Mouse (Mus musculus): Measurements from ENCODE around the gene Erfe.
A peak's percentile ranks its signal among the peaks of the same experiment; 100 is the strongest.

Gene Erfe

DNA sequence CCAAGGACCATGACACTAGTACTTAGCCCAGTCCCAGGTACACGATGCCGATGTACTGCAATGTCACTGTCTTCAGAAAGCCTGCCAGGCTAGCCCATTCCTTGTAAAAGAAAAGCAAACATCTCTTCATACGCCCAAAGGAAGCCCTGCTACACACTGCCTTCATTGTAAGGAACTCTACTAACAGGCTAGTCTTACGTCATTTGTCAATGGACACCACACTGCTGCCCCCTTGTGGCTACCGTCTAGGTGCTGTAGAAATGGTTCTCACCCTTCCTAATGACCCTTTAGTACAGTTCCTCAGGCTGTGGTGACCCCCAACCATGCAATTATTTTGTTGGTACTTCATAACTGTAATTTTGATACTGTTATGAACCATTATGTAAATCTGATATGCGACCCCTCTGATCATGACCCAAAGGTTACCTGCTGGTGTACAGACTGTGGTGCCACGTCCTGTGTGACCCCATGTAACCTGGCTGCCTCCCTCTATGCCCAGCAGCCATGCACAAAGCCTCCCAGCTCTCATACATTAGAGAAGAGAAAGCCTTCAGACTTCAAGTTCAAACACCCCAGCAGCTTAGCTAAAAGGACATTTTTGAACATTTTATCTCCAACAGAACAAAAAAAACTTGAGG lies 14.3 kb downstream of the Erfe start:
- DNase-seq = peak; percentile 51

DNA sequence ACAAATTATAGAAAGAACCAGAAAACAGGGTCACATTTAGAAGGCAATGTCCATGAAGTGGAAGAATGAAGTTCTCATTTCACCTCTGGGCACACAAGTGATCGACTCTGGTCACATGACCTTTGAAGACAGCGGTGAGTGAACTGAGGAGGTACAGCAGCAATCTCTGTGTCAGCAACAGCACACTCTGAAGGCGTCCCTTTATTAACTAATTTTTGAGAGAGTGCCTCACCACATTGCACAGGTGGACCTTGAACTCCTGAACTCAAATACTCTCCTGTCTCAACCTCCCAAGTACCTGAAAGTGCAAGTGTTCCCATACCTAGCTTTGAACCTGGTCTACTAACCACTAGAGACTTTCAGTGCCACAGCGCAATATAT lies 14.9 kb downstream of the Erfe start:
- no peak for DNase-seq

DNA sequence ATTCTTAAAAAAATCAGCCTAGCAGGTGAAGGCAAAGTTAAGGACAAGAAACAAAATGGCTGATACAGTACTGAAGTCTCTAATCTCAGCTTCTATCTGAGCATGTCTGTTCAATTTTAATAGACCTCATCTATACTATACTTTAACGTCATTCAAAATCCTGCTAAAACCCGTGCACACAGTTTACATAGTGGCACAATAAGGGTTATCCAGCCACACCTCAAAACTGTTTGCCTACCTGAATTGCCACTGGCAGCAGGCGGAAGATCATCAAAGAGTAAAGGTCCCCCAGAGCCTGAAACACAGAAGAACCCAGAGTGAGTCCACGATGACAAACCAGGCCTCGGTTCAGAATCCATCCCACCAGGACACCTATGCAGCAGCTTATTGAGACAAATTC lies 24.1 kb downstream of the Erfe start:
- no peak for DNase-seq

DNA sequence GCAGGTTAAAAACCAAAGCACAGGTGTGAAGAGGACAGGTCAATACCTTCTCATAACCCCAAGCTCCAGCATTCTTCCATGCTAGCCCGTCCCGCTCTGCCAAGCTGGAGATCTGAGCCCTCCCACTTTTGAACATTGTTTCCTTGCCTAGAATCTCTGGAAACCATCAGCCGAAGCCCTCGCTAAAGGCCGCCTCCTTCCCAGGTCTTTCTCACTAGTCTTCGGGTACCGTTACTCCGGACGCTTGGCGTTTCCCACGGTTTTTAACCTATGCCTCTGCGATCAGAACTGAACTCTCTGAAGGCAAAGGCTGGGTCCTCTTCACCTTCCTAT lies 31.7 kb downstream of the Erfe start:
- no peak for DNase-seq

DNA sequence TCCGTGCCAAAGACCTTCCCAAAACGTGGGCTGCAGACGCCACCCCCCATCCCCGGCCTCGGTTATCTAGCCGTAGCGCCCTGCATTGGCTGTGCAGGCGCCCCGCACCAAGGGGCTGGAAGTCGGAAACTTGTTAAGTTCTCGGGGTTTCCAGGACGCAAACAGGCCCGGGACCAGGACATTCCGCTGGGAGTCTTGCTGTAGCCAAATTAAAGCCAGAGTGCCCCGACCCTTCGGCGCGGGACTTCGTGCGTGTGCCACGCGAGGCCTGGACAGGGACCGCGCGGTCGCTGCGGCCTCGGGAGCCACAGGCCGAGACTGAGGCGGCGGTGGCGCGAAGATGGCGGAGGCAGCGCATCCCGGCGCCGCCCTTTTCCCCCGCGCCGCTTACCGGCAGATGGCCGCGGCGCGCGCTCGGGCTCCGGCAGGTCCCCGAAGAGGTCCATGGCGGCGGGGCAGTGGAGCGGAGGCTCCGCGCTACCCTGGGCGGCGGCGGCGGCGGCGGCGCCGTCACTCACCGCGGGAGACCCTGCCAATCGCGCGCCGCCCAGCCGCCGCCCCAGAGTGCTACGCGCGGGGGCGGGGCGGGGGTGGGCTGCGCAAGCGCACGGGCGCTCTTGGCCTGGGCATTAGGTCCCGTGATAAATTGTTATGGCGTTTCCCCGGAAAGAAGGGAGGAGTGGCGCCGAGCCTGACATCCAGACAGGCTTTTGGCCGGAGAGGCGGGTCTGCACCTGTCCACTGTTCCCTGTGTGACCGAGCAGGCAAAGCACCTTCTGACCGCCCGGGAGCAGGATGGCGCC lies 32.2 kb downstream of the Erfe start, which contains the start of gene Ilkap:
Ilkap (minus strand) TSS at position 556 of the 803 bp plus-strand sequence.
- peak; percentile 92 for DNase-seq

DNA sequence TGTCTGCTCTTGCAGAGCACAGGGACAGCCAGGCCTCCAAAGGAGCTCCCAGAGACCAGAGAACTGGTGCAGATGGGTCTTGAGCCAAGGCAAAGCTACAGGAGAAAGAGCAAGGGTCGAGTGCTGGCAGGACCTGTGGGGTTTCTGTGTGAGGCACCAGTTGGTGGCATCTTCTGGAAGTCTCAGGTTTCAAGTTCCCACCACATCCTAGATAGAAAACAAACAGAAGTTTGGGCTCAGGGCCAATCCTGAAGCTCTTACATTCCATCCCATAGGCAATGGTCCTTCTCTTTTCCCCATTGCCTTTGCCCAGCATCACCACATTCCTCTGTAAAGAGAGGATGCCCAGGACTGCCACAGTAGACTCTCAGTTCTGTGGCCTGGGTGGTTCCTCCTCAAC lies 38.7 kb downstream of the Erfe start:
- DNase-seq = peak; percentile 50

DNA sequence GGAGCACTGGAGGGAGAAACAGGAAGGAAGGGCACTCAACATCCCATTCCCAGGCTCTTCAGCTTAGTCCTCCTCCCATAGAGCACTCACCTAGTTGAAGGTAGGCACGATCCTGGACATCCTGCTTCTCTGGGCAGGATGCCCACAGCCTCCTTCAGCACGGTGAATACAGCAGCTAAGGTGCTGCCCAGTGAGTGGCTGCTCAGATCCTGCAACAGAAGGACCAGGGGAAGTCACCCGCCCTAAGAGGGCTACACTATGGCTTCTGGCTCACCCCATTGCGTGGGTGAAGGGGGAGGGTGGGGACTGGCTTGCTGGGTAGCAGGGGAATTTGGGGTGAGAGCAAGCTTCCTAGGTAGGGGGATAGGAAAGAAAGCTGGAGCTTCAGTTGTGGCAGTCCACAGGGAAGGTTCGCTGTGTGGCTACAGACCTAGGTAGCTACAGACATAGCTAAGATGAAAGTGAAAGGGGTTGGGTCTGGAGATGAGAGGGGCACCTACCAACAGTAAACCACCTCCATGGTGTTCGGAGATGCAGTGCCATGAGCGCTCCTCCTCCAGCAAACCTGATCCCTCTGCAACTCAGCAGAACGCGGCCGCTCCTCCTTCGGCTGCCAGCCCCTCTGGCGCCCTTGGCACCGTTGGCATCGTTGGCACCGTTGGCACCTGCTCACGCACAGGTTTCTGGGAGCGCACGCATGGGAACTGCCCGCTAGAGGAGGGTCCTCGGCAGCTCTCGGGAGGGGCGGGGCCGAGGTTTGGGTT lies 39.4 kb downstream of the Erfe start:
- peak; percentile 92 for DNase-seq

DNA sequence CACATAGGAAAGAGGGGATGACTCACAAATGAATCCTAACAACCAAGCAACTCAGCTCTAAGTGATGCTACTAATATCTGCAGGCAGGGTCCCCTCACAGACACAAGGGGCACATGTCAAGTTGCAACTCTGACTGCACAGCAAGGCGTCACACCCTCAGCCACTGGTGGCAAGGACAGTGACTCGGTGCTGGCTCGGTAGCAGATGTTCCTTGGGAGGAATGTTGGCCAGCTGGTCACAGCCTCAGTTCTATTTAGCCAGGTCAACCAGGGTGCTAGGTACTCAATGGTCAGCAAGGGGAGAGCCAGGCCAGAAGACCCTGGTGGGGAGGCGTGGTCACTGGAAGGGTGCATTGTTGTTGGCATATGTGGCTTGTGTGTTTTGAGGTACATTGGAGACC lies 41.6 kb downstream of the Erfe start:
- peak; percentile 37 for DNase-seq

DNA sequence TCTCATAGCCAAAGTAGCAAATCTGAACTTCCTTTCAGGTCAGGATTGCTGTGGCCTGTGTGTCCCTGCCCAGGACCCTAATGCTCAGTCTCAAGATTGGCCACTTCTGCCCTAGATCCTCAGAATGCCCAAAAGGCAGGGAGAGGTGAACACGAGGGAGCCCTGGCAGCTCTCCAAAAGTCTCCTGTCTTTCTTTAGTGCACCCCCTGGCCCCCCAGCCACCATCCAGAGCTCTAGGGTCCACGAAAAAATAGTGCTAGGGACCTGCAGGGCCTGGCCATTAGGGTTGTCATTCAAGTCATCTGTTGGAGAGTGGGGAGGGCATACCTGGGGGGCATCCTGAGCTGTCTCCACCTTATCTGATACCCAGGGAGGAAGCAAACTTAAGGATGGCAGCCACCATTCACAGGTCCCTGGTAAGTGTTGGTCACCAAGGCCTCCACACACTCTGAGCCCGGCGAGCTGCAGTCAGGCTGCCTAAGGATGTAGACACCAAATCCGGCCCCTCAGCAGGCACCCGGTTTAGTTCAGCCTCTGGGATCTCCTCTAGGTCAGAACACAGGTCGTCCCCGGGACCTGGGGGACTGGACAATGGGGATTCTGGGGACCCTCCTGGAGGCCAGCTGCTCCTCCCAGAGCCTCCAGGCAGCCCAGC lies 45.5 kb downstream of the Erfe start:
- peak; percentile 66 for DNase-seq

DNA sequence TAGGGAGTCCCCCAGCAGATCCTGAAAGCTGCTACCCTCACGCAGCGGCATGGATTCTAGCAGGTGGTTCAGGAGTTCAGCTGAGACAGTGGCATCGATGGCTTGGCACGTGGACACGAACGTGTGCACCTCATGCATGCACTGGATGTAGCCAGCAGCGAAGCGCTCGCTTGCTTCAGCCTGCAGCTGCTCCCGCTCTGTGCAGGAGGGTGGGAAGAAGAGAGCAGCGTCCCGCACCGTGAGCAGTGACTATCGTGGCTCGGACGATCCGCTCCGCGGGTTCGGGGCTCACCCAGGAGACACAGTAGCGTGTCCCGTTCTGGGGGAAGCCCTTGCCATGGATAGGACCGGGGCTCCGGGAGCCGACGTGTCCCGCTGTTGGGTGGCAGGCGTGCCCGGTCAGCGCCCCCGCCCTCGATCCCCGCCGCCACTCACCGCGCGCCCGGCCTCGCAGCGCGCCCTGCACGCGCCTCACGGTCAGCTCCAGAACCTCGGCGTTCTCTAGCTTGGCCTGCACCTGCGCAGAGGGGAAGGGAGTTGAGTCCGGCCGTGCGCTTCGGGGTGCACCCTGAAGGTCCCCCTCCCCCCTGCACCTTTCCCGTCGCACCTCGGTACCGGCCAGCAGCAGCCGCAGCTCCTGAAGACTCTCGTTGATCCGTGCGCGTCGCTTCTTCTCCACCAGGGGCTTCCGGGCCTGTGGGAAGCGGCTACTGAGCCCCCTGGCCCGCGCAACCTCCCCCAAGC lies 46.2 kb downstream of the Erfe start:
- peak; percentile 74 for DNase-seq

DNA sequence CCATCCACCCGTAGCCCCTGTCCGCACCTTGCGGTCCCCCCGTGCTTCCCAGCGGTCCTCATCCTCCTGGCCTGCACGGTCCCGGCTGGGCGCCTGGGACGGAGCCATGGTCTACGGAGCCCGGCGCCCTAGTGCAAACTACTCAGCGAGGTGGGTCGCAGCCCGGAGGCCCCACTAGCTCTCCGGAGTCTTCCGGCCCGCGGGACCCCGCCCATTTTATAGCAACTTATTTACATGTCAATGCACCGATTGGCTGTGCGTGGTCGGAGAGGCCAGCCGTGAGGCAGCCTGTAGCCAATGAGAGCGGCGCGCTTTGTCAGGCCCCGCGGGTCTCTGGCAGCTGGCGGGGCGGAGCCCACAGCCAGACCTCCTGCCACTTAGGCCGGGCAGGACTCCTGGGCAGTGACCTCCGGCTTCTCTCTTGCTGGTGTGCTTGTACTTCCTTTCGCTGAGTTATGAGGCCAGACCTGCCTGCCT lies 46.8 kb downstream of the Erfe start:
- DNase-seq = peak; percentile 96

DNA sequence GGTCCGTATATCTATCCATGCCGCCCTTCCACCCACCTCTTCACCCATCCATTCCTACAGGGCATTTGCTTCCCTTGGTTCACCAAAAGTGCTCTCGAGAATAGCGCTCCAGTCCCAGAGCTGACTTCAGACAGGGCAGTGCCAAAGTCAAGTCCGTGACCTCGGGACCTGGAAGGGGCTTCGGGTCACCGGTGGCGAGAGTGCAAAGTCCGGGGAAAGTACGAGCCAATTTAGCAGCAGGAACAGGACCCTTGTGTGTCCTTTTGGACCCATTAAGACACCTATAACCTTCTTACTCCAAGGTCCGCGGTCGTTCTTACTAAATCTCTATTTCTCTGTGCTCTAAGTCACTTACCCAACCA lies 47.3 kb downstream of the Erfe start:
- DNase-seq = no peak

DNA sequence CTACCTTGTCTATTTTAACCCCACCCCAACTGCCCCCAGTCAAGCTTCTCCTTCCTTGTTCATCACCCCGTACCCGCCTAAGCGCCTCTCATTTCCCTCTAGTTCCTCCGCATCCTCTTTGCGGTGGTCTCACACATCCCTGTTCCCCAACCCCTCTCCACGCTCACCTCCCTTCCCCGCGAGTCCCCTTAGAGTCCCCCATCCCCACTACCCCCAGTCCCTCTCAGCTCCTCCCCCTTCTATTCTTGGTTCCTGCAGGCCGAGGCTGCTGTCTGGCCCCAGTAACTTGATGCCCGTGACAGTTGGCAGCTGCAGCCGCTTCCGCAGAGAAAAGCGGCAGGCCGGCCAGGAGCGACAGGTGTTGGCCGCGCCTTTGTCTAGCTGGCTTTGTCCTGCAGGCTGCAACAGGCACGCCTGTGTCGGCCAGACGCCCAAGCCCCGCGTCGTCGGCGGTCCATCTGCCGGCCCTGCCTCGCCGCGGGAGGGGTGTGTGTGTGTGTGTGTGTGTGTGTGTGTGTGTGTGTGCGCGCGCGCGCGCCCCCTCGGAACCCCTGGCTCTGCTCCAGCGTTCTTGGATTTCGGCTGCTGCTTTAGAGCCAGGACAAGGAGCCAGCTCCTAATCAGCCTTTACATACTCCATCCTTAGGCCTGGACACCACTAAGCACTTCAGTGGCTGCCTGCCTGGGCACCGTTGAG lies 47.8 kb downstream of the Erfe start, which contains the start of gene Hes6:
Hes6 (minus strand) TSS at position 141 of the 697 bp plus-strand sequence.
- peak; percentile 89 for DNase-seq

DNA sequence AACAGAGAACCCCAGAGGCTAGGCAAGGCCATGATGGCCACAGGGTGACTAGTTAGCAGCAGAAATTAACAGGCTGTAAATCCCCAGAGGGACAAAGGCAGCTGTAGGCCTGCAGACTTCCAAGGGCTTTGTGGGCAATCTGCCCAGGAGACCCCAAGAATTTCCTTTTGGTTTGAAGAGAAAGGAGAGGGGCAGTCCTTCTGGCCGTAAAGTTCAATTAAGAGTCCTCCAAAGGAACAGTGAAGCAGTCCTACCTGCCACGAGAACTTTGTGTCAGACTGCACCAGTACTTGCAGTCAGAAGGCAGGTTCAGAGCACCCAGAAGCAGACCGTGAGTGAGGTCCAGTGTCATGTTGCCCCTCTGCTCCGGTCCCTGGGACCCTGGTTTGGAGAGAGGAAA lies 48.7 kb downstream of the Erfe start:
- peak; percentile 59 for DNase-seq

DNA sequence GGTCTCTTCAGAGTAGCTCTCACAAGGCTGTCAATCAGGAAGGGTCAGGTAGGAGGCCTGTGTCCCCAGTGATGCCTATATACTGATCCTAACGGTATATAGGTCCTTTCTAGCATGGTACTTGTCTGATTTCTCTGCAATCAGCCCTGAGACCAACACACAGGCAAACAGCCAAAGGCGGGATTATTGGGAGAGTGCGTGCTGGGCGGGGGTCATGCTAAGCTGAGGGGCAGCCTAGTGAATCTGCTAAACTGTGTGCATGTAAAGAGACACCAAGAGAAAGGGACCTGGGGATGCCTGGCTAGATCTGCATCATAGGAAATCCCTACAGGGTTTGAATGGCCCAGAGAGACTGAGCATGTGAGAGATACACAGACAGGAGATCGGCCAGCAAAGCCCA lies 49.1 kb downstream of the Erfe start:
- DNase-seq = peak; percentile 51

DNA sequence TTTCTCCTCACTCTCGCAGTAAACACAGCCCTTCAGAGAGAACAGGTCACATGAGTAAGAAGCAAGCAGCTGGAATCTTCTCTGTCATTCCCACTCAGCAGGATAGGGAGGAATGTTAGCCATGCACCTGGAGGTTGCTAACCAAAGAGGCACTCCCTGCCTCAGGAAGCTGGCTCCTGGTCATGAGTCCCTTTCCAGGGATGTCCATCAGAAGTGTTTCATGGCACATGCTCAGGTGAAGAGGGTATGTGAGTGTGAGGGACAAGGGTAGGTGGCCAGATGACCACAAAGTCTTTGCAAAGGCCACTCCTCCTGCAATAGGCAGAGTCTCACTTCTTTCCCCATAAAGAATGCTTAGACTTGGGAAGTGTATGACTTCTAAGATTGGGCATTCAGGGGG lies 51.8 kb downstream of the Erfe start:
- no peak for DNase-seq

DNA sequence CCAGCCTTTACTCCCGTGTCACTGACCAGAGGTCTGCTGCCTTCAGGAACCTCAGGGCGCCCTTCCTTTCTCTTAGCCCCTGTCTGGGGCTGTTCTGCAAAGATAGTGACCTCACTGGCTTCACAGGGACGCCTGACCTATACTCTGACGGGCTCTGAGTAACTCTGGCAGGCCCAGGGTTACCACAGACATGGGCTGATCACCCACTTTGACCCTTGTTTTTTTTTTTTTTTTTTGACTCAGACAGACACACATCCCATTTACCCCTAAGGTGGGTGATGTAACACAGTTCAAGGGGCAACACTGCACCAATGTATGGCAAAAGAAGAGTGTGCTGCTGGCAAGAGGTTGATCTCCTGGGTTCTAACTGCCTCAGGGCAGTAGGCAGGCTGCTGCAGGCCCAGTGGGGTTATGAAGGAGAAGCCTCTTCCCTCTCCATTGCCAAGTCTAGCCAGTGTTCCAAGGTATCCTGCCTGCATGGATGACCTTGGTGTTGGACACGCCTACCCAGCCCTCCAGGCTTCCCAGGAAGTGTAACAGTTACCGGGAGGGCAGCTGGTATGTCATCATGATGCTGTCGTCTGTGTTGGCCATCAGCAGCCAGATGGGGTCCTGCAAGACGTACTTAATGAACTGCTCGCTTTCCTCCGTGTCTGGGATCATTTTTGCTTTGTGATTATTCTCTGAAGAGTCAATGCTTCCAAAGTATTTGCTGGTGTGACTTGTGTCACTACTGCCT lies 53.8 kb downstream of the Erfe start:
- DNase-seq = no peak

DNA sequence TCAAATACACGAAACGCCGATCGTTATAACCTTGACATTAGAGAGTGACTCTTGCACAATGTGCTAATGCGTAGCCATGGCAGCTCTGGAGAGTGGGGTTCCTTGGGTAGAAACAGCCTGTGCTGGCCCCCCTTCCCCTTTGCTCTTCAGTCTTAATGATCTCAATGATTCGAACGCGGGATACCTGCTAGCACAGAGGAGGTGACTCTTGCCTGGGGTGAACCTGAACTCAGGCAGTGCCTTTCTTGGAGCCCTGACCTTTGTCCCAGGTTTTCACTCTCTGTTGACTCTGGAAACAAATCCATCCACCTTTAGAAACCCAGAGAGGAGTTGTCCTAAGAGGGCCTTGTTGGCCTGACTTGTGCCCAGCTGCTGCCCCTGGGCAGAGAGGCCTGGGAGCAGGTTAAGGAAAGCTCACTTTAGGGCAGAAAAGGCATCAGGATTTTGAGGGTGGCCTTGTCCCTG lies 54.4 kb downstream of the Erfe start:
- DNase-seq = no peak
